Mouse (Mus musculus): ENCODE results near the gene Phldb2.

The Phldb2 gene

GRCm38 (mm10) chr16:45892928-45893327, 60.5 kb downstream of the Phldb2 start:
- peak; percentile 38 for DNase-seq (ENCODE audit: low spot score)

- no peak for DNase-seq (ENCODE audit: low spot score)
These were observed 62.8 kb downstream of the Phldb2 start for GRCm38 (mm10) chr16:45890471-45891200.

- DNase-seq (ENCODE audit: low spot score), result peak; percentile 75
These were observed 63.8 kb downstream of the Phldb2 start for GRCm38 (mm10) chr16:45889636-45890035.

- peak; percentile 23 for DNase-seq (ENCODE audit: low spot score)
These were observed 66.8 kb downstream of the Phldb2 start for GRCm38 (mm10) chr16:45886599-45886998.

- DNase-seq (ENCODE audit: low spot score), result no peak
These were observed 69.2 kb downstream of the Phldb2 start for GRCm38 (mm10) chr16:45884194-45884593.

GRCm38 (mm10) chr16:45881177-45881832, 72.1 kb downstream of the Phldb2 start:
- no peak for DNase-seq (ENCODE audit: low spot score)

GRCm38 (mm10) chr16:45880101-45880751, 73.2 kb downstream of the Phldb2 start:
- DNase-seq (ENCODE audit: low spot score), result no peak

- DNase-seq (ENCODE audit: low spot score), result no peak
These were observed 75.7 kb downstream of the Phldb2 start for GRCm38 (mm10) chr16:45877739-45878138.

- peak; percentile 21 for DNase-seq (ENCODE audit: low spot score)
These were observed 76.2 kb downstream of the Phldb2 start for GRCm38 (mm10) chr16:45877171-45877570.

- DNase-seq (ENCODE audit: low spot score), result peak; percentile 83
These were observed 80.0 kb downstream of the Phldb2 start for GRCm38 (mm10) chr16:45873397-45873796.

- peak; percentile 83 for DNase-seq (ENCODE audit: low spot score)
These were observed 82.0 kb downstream of the Phldb2 start for GRCm38 (mm10) chr16:45871286-45871976.

- DNase-seq (ENCODE audit: low spot score), result peak; percentile 17
These were observed 82.7 kb downstream of the Phldb2 start for GRCm38 (mm10) chr16:45870651-45871050.

- no peak for DNase-seq (ENCODE audit: low spot score)
These were observed 84.4 kb downstream of the Phldb2 start for GRCm38 (mm10) chr16:45869044-45869443.

GRCm38 (mm10) chr16:45857277-45857863, 96.0 kb downstream of the Phldb2 start:
- no peak for DNase-seq (ENCODE audit: low spot score)

GRCm38 (mm10) chr16:45854499-45854898, 98.9 kb downstream of the Phldb2 start:
- no peak for DNase-seq (ENCODE audit: low spot score)

- DNase-seq (ENCODE audit: low spot score), result no peak
These were observed 104.4 kb downstream of the Phldb2 start for GRCm38 (mm10) chr16:45849045-45849444.

- no peak for DNase-seq (ENCODE audit: low spot score)
These were observed 108.5 kb downstream of the Phldb2 start for GRCm38 (mm10) chr16:45844875-45845274.

- peak; percentile 91 for DNase-seq (ENCODE audit: low spot score)
These were observed 109.2 kb downstream of the Phldb2 start for GRCm38 (mm10) chr16:45844049-45844780.

- DNase-seq (ENCODE audit: low spot score), result peak; percentile 66
These were observed 110.0 kb downstream of the Phldb2 start for GRCm38 (mm10) chr16:45843351-45843891.

GRCm38 (mm10) chr16:45842440-45842839, 111.0 kb downstream of the Phldb2 start:
- DNase-seq (ENCODE audit: low spot score), result no peak

GRCm38 (mm10) chr16:45841806-45842205, 111.6 kb downstream of the Phldb2 start:
- peak; percentile 26 for DNase-seq (ENCODE audit: low spot score)

Data from lung, postnatal 25 days (tissue).